Mouse (Mus musculus) monocyte, adult 59 days (primary cell): Measurements from ENCODE around the gene Prl2c2. TPM values are rescaled to one million over a fixed set of nuclear protein-coding genes. Genes with fewer than 3 reads are reported as not detected.

Experiments used
- total RNA-seq, 2 experiments: library from RNA; stranded (reverse); gene quantifications; one replicate each; pipeline ENCODE4 v1.2.4; 2023

Prl2c2 gene
- not detected for total RNA-seq

DNA sequence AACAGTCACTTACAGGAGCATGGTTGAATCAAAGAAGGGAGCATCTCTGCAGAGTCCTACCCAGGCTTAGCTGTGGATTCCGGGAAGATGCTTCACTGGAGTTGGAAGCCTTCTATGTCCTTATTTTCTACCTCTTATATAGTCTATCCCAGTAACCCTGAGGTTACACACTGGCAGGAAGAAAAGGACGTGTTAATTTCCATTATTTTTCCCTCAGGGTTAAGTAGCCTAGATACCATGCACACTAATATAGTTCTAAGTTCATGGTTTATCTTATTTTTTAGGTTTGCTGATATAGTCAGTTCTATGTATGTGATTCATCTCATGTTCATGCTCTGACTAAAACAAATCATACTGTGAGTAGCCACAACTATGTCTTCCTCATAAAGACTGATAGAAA, at the start of gene Prl2c2:
Prl2c2 (minus strand) TSS at position 101 of the 400 bp plus-strand sequence.

Other genes starting within 250 kb of the Prl2c2 start
- not detected for gene Prl2c3, start 205.3 kb downstream of the Prl2c2 start, total RNA-seq
- not detected for gene Prl2c5, start 177.3 kb upstream of the Prl2c2 start, total RNA-seq